Mouse (Mus musculus): ENCODE data around the gene Mybbp1a.
"Not testable (repeated sequence)": the region's sequence is repeated elsewhere in the genome, so short reads cannot be mapped to it uniquely, and the experiment has no call there.

GRCm38 (mm10) chr11:72440597-72440964 is 574 bp upstream of the Mybbp1a start:
- not testable (repeated sequence) for TF ChIP-seq ZC3H11A (IDR thresholded peaks at IDR 0.05; ENCODE audit: low read depth, low read length); CTCF (IDR thresholded peaks at IDR 0.05 in 2 of 3, conservative IDR thresholded peaks at IDR 0.05 in 1 of 3; ENCODE audit: control insufficient read depth in 1 of 3, insufficient read depth in 1 of 3, low read depth in 2 of 3, low read length in 3 of 3, poor library complexity in 1 of 3, severe bottlenecking in 1 of 3); TBP (IDR thresholded peaks at IDR 0.05; ENCODE audit: low read depth, low read length); UBTF (IDR thresholded peaks at IDR 0.05; ENCODE audit: borderline replicate concordance, insufficient read depth, low read depth, low read length); MAFK (IDR thresholded peaks at IDR 0.05; ENCODE audit: borderline replicate concordance, low read depth, low read length); JUND (IDR thresholded peaks at IDR 0.05; ENCODE audit: low read depth, low read length); ZNF384 (IDR thresholded peaks at IDR 0.05; ENCODE audit: low read depth, low read length); POLR2AphosphoS5 (IDR thresholded peaks at IDR 0.05; ENCODE audit: borderline replicate concordance, low read depth, low read length); MXI1 (IDR thresholded peaks at IDR 0.05; ENCODE audit: low read depth, low read length); MAX (IDR thresholded peaks at IDR 0.05; ENCODE audit: low read length); E2F4 (IDR thresholded peaks at IDR 0.05; ENCODE audit: borderline replicate concordance, low read depth, low read length)

Data from MEL (cell line).